Mouse (Mus musculus) gastrocnemius, adult 2 months (tissue): Measurements from ENCODE around the gene Unc119b. TPM values are rescaled to one million over a fixed set of nuclear protein-coding genes. Genes with fewer than 3 reads are reported as not detected.
A peak's percentile ranks its signal among the peaks of the same experiment; 100 is the strongest.
"Not testable (repeated sequence)": the region's sequence is repeated elsewhere in the genome, so short reads cannot be mapped to it uniquely, and the experiment has no call there.

Experiments used
- DNase-seq: peaks from one replicate; pipeline ENCODE4 v3.0.0; 2022
- H3K27ac ChIP-seq: fragments of 200-600 bp; 2 replicates; pipeline ENCODE4 v1.8.1; 2022; ENCODE audit warnings: mild to moderate bottlenecking
- H3K4me3 ChIP-seq: fragments of 200-600 bp; 2 replicates; pipeline ENCODE4 v1.8.1; 2022; ENCODE audit warnings: mild to moderate bottlenecking, moderate library complexity
- CTCF ChIP-seq: fragments of 200-600 bp; IDR thresholded peaks from 2 replicates; pipeline ENCODE4 v1.8.1; 2022; ENCODE audit warnings: antibody characterized with exemption, mild to moderate bottlenecking, moderate library complexity
- intact Hi-C: fragments of 180-260 bp; cut with DNase I; formaldehyde crosslinking; loops from one replicate; pipeline ENCODE4 v1.15.1; 2025
- total RNA-seq, 2 experiments: library from RNA; stranded (reverse); gene quantifications; 2 replicates each; pipeline ENCODE4 v1.2.3; 2021

Gene Unc119b
- total RNA-seq, 2 experiments from 2014 or later: 11.8 to 15.7 TPM

DNA sequence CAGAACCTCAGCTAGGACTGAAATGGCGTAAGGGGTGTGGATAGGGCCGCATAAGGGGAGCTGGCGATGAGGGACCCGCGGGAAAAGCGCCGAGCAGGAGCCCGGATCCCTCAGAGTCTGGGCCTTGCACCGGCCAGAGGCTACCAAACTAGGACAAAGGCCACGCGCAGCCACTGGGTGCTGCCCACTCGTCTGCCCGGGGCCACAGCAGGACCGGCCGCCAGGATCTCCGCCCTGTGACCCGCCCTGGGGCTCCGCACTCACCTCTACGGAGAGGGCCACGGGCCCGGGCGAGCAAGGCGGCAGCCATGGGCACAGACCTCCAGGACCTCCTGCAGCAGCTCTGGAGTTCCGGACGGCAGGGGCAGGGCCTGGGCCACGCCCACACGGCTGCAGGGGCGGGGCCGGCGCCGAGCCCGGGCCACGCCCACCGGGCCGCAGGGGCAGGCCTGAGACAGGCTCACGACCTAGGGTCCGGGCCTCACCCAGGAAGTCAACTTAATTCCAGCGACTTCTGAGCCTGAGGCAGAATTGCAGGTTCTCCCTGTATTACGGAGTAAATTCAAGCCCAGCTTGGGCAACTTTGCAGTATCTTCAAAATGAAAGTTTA, 15.7 kb downstream of the Unc119b start, which contains the start of gene Acads:
Gene Acads (minus strand): TSS at position 386 of the 610 bp plus-strand sequence.
- peak; percentile 89 for DNase-seq
- TF ChIP-seq CTCF: no peak
- peak within 1 kb of the TSS; percentile 79 for H3K4me3 ChIP-seq
- intact Hi-C loops: no loop called here
- peak within 1 kb of the TSS; percentile 91 for H3K27ac ChIP-seq

DNA sequence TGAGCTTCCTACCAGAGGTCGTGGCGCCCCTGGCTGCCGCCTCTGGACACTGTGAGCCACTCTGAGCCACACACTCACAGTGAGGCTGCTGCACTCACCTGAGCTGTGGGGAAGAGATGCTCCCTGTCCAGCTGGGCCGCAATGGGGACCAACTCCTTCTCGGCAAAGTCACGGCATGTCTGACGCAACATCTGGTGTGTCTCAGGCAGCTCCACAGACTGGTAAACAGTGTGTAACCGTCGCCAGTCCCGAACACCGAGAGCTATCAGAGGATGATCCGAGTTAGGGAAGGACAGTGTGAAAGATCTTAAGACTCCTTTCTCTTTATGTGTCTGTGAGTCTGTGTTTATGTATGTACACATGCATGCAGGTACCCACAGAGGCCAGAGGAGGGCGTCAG, 17.3 kb downstream of the Unc119b start:
- DNase-seq: no peak
- H3K4me3 ChIP-seq: no peak overlapping the region
- no peak for TF ChIP-seq CTCF
- intact Hi-C loops: no loop called here
- H3K27ac ChIP-seq: no peak overlapping the region

DNA sequence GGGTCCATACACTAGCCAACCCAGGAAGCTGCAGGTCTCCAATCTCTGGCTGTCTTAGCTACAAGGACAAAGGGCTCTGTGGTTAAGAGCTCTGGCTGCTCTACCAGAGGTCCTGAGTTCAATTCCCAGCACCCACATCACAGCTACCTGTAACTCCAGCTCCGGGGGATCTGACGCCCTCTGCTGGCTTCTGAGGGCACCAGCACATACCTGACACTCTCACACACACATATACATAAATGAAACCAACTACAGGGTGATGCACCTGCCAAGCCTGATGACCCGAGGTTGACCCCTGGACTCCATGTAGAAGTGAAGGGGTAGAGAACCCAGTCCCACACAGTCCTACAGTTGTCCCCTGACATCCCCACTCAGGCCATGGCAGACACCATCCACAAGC, 18.3 kb downstream of the Unc119b start:
- no peak for DNase-seq
- intact Hi-C loops: no loop called here
- no peak overlapping the region for H3K4me3 ChIP-seq
- no peak overlapping the region for H3K27ac ChIP-seq
- TF ChIP-seq CTCF: no peak

DNA sequence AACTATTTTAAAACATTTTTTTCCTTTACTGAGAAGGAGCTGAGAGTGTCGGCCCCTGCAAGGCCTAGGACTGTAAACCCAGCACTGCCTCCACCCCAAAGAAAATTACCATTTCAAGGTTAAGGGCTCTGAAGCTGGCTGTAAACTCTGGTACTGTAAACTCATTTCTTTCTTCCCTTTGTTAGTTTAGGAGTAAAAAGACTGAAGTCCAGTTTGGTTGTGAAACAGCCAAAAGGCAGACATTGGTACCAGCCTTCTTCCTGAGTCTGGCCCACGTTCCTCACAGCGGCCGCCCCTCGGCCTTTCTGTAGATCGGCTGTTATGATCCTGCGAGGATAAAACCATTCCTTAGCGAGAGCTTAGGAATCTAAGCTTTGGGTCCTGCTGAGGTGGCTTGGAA, 20.3 kb downstream of the Unc119b start:
- DNase-seq: no peak
- Histone ChIP-seq H3K4me3 (no peak overlapping the region), H3K27ac (no peak overlapping the region)
- intact Hi-C loops: no loop called here
- no peak for TF ChIP-seq CTCF

DNA sequence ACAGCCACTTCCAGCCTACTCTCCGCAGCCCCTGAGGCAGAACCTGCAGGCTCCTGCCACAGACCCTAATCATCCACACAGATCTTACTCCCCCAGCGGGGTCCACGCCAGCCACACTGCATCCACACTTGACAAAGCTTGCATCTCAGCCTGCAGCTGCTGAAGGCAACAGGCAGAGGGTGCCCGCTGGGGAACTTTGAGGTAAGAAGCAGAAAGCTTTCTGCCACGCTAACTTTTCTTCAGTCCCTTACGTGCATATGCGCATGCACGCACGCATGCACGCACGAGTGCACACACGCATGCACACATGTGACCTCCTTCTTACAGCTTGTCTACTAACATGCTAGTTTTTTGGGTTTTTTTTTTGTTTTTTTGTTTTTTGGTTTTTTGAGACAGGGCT, 21.5 kb downstream of the Unc119b start:
- Histone ChIP-seq H3K4me3 (no peak overlapping the region), H3K27ac (no peak overlapping the region)
- intact Hi-C loops: no loop called here
- DNase-seq: no peak
- no peak for TF ChIP-seq CTCF

DNA sequence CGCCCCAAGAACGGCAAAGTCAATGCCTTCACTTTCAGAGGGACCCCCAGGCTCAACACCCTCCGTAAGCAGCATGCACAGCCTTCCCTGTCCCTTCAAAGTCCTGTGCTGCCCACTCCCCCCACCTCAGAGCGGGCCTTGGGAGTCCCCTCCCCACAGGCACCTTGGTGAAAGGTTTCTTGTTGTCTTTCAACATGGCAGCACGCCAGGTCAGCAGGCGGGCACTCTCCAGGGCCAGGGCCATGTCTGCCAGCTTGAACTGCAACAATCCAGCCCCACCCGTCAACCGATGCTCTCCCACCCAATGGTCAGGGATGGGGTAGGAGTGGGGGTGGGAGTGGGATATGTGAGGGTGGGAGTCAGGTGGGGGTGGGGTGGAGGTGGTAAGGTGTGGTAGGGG, 23.6 kb downstream of the Unc119b start:
- TF ChIP-seq CTCF: no peak
- DNase-seq: no peak
- H3K27ac ChIP-seq: no peak overlapping the region
- no peak overlapping the region for H3K4me3 ChIP-seq
- intact Hi-C loops: no loop called here

DNA sequence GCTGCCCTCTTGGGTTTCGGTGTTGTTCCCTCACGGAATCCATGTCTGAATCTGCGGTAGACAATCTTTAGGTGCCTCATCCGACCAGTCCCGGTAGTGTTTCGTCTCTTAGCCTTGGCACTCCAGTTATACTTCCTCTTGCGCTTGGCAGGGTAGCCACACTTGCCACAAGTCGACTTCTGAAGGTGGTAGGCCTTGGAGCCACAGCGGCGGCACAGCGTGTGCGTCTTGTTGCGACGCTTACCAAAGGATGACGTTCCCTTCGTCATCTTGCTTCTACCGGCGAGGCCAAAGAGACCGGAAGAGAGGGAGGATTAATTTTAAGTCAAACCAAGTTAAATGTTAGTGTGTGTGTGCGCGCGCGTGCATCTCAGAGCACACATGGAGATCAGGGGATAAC, 31.5 kb downstream of the Unc119b start:
- DNase-seq, intact Hi-C loops, H3K27ac ChIP-seq, H3K4me3 ChIP-seq: not testable (repeated sequence)

DNA sequence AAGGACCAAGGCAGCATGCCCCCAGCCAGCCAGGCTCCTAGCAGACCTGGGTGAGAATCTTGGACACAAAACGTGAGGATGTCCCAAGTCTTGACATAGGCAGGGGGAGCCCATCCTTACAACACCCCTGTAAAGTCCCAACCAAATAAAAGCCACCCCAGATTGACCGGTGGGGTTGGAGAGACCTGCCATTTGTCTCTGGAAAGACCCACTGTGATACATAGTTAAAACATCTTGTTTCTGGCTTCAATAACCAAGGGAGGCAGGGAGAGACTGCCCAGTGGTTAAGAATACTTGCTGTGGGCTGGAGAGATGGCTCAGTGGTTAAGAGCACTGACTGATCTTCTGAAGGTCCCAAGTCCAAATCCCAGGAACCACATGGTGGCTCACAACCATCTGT, 32.5 kb downstream of the Unc119b start:
- no peak overlapping the region for H3K4me3 ChIP-seq
- intact Hi-C loops: no loop called here
- no peak for DNase-seq
- TF ChIP-seq CTCF: no peak
- H3K27ac ChIP-seq: no peak overlapping the region

DNA sequence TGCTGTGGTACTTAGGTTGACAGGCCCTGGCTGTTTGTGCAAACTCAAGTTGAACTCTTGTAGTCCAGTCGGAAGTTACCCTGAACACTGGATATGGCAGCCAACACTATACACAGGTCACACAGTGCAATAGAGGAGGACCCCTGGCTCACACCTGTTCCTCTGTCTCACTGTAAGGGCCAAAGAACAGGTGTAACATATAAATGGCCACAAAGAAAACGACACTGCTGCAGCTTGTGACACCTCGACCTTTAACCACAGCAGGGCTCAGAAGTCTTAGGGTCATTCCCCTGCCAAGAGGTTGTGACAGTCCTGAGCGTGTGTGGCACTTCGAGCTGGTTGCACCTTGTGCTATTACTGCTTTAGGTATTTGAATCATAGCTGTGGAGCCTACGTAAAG, 34.3 kb downstream of the Unc119b start:
- no peak for TF ChIP-seq CTCF
- no peak overlapping the region for H3K4me3 ChIP-seq
- no peak for DNase-seq
- peak overlapping the region; percentile 58 for H3K27ac ChIP-seq
- intact Hi-C loops: no loop called here

DNA sequence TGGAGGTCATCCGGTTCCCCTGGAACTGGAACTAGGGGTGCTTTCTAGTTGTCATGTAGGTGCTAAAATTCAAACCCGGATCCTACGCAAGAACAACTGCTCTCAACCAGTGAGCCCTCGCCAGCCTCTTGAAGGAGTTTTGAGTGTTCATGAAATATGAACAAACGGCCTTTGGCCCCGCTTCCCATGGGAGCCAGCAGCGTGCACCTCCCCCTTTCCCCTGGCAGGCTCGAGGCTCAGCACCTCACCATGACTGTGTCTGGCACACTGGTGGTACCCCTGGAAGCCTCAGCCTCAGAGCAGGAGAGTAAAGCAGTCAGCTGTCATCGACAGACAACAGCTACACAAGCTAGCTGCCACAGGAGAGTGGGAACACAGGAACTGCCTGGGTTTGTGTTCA, 34.8 kb downstream of the Unc119b start:
- intact Hi-C loops: no loop called here
- no peak for TF ChIP-seq CTCF
- DNase-seq: no peak
- Histone ChIP-seq H3K27ac (peak overlapping the region; percentile 58), H3K4me3 (no peak overlapping the region)

DNA sequence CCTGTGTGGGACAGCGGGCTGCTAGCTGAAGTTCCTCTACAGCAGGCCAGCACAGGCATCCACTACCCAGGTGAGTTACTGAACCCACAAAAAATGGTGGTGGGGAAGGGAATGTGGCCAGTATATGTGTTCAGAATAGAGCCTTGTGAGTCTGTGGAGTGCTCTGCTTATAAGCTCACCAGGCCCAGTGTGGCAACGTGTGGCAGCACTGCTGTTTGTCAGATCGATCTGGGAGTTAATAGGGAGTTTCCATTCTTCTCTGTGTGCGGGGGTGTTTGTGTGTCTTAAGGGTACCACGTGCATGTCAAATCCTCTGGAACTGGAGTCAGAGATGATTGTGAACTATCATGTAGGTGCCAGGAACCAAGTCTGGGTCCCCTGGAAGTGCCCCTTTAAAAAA, 35.2 kb downstream of the Unc119b start:
- no peak for DNase-seq
- Histone ChIP-seq H3K4me3 (no peak overlapping the region), H3K27ac (no peak overlapping the region; the same call in 1 of the 2 replicates)
- no peak for TF ChIP-seq CTCF
- intact Hi-C loops: no loop called here

DNA sequence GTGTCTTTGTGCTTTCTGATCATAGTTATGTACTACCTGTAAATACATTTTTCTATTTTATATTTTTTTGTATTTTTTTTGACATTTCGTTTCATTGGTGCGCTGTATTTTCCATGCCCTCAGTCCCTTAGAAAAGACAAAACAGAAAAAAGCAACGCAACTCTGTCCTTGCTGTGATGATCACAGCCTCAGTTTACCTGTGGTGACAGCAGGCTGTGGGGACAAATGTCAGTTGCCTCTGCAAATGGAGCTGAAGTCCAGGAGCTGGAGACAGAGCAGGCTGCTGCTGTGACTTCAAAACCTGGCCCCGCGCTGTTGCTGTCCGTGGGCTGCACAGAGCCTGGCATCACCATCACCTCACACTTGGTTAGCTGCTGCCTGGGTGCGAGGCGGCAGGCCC, 36.6 kb downstream of the Unc119b start, which contains the start of gene Gm10401:
Gene Gm10401 (minus strand): TSS at position 101 of the 400 bp plus-strand sequence.
- TF ChIP-seq CTCF: no peak
- no peak within 1 kb of the TSS for H3K4me3 ChIP-seq
- no peak within 1 kb of the TSS for H3K27ac ChIP-seq
- intact Hi-C loops: no loop called here
- no peak for DNase-seq

DNA sequence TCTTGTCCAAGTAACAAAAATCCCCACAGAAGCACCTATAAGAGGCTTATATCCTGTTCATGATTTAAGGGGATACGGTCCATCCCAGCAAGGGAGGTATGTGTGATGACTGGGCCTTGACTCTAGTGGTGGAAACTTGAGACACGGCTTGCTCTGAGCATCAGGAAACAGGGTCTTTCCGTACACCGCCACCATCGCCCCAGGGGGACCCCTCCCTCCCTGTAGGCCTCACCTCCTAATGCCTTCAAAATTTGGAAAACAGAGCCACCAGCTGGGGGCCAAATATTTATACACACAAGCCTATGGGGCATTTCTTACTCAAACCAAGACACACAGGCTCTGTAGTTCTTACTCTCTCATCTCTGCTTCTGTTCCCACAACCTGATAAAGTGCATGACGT, 43.0 kb downstream of the Unc119b start:
- Histone ChIP-seq H3K4me3 (no peak overlapping the region), H3K27ac (no peak overlapping the region)
- no peak for TF ChIP-seq CTCF
- DNase-seq: no peak
- intact Hi-C loops: no loop called here

DNA sequence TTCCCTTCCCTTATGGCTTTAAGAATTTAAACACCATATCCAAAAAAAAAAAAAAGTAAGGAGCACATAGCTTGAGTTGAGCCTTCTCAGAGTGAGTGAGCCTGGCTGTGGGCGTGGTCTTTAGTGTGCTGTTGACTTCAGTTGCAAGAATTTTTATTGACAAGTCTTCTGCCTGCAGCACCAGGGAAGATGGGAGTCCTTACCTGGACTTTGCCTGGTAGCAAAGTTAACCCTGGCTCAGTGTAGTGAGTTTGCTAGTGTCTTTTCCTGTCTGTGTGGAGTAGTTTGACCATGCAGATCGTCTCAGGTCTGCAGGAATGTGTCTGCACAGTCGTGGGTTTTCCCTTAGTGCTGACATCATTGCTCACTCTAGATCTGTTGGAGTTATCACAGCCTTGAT, 43.8 kb downstream of the Unc119b start:
- no peak for TF ChIP-seq CTCF
- no peak overlapping the region for H3K27ac ChIP-seq
- intact Hi-C loops: no loop called here
- H3K4me3 ChIP-seq: no peak overlapping the region
- no peak for DNase-seq
